Mouse (Mus musculus) stomach, embryonic 15.5 days (tissue): ENCODE data around the gene Sgcd. TPM values are rescaled to one million over a fixed set of nuclear protein-coding genes. Genes with fewer than 3 reads are reported as not detected.
A peak's percentile ranks its signal among the peaks of the same experiment; 100 is the strongest.

ENCODE experiments used
- ATAC-seq: fragments of 200-750 bp; cut with Nextera tagmentation; 2 replicates; pipeline ENCODE4 v1.8.0; 2017; ENCODE audit warnings: low read depth, moderate number of reproducible peaks, moderate TSS enrichment; ENCODE audit not compliant: insufficient read depth, low FRiP score
- H3K27ac ChIP-seq: fragments of 300-500 bp; sonication (generic); 2 replicates; pipeline ENCODE4 v1.5.1; 2015; ENCODE audit warnings: mild to moderate bottlenecking, inconsistent platforms
- H3K27me3 ChIP-seq: fragments of 300-500 bp; sonication (generic); replicated peaks from 2 replicates; pipeline ENCODE4 v1.6.1; 2015; ENCODE audit warnings: inconsistent platforms
- H3K36me3 ChIP-seq: fragments of 300-500 bp; sonication (generic); 2 replicates; pipeline ENCODE4 v1.6.1; 2015; ENCODE audit warnings: inconsistent platforms
- H3K4me1 ChIP-seq: fragments of 300-500 bp; sonication (generic); 2 replicates; pipeline ENCODE4 v1.6.1; 2015; ENCODE audit warnings: inconsistent platforms
- H3K4me2 ChIP-seq: fragments of 300-500 bp; sonication (generic); 2 replicates; pipeline ENCODE4 v1.6.1; 2015; ENCODE audit warnings: mild to moderate bottlenecking, inconsistent platforms
- H3K4me3 ChIP-seq: fragments of 300-500 bp; sonication (generic); replicated peaks from 2 replicates; pipeline ENCODE4 v1.5.1; 2015; ENCODE audit warnings: inconsistent platforms
- H3K9ac ChIP-seq: fragments of 300-500 bp; sonication (generic); 2 replicates; pipeline ENCODE4 v1.6.1; 2015; ENCODE audit warnings: inconsistent platforms
- H3K9me3 ChIP-seq: fragments of 300-500 bp; sonication (generic); 2 replicates; pipeline ENCODE4 v1.6.1; 2016; ENCODE audit warnings: inconsistent platforms
- WGBS: fragments of 180-500 bp; shearing (Covaris S2); methylation state at CpG from one replicate; pipeline ENCODE4 v1.1.7; 2015; 5-methylcytosine and 5-hydroxymethylcytosine counted together
- polyA plus RNA-seq: library from polyadenylated mRNA; unstranded; fragments of >200 nt; fragmentation: Nextera tagmentation; extraction: Ambion mirVana; gene quantifications from 2 replicates; pipeline ENCODE4 v1.2.1, GENCODE M21; 2015

Sgcd gene
- 3.6 and 4.3 TPM in 2 replicates for polyA plus RNA-seq

DNA sequence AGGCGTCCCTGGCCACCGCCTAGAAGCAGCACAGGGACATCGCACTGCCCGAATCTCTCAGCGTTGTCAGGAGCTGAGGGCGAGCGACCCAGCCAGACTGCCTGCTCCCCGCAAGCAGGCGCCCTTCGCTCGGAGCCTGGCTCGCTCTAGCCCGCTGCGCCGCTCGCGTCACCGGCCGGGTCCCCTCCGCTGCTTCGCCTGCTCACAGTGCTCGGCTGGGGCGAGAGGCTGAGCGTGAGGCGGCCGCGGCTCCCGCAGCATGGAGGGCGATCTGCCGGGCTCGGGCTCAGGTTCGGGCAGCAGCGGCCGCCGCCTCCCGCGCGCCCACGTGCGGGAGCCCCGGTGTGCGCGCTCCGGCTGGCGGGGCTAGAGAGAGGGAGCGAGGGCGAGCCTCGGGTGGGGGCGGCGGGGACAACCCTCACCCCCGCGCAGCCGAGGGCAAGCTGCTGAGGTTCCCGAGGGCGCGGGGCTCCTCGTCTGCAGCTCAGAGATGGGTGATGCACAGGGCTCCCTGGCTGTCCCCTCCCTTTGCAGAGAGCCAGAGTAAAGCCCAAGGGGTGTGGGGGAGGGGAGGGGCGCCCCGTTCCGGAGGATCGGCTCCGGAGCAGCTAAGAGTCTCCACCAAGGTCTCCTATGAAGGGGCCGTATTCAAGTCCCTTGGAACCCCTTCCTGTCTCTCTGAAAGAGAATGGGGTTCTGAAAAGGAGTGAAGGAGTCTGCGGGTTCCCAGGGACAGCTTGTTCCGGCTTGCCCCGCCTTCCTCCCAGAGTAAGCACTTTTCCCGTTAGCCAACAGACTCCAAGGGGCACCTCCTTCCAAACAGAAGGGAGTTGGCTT, at the start of gene Sgcd:
Gene Sgcd, minus strand, starts transcription at position 273 of the 837 bp plus-strand sequence.
- Histone ChIP-seq H3K4me2 (peak within 1 kb of the TSS; percentile 95), H3K4me3 (peak within 1 kb of the TSS; percentile 59), H3K27me3 (peaks cover 23% of the 10 kb centered on the region), H3K27ac (no peak within 1 kb of the TSS), H3K36me3 (no peaks in the 10 kb centered on the region), H3K4me1 (peaks cover 11% of the 10 kb centered on the region; the same call in 1 of the 2 replicates), H3K9me3 (no peaks in the 10 kb centered on the region), H3K9ac (peak within 1 kb of the TSS; percentile 39; the same call in 1 of the 2 replicates)
- ATAC-seq: peak; percentile 85; the same call in 1 of the 2 replicates
- WGBS: 1% methylated on average over 65 of the region's 67 CpGs

- ATAC-seq: no peak
- no peak overlapping the region for H3K27ac ChIP-seq
- WGBS: 71% methylated on average over 4 of the region's 4 CpGs
- H3K4me2 ChIP-seq: no peak overlapping the region
- H3K9ac ChIP-seq: no peak overlapping the region
- no peaks in the 10 kb centered on the region for H3K36me3 ChIP-seq
- no peak overlapping the region for H3K4me3 ChIP-seq
- H3K27me3 ChIP-seq: no peaks in the 10 kb centered on the region
- H3K4me1 ChIP-seq: no peaks in the 10 kb centered on the region
- H3K9me3 ChIP-seq: no peaks in the 10 kb centered on the region
Measured at GRCm38 (mm10) chr11:48038051-48038450, 49.3 kb upstream of the Sgcd start.

DNA sequence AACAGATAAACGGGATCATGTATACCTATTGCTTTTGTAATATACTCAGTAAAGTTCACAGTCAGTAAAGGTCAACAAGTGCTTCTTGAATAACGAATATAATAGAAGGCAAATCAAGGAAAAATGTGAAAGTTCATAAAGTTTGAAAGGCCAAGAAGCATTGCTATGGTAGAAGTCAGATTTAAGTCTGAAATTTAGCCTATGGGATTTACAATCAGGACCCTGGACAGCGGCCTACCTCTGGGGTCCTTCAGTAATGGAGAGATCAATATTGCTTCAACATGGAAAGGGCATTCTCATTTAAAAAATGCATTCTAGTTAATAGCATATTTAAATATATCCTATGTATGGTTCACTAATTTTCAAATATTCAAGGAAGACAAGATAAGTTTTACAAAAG, 24.1 kb upstream of the Sgcd start:
- Histone ChIP-seq H3K36me3 (no peaks in the 10 kb centered on the region), H3K4me2 (no peak overlapping the region), H3K27ac (no peak overlapping the region), H3K9ac (no peak overlapping the region), H3K4me3 (no peak overlapping the region), H3K27me3 (no peaks in the 10 kb centered on the region), H3K4me1 (no peaks in the 10 kb centered on the region), H3K9me3 (no peaks in the 10 kb centered on the region)
- no peak for ATAC-seq
- WGBS: 55% methylated on average over 3 of the region's 3 CpGs

- Histone ChIP-seq H3K27ac (no peak overlapping the region), H3K9ac (0 out of 2 replicates have a peak overlapping the region, but pooled peaks have one; percentile 39), H3K4me3 (peak overlapping the region; percentile 59), H3K4me1 (peaks cover 11% of the 10 kb centered on the region; the same call in 1 of the 2 replicates), H3K27me3 (peaks cover 23% of the 10 kb centered on the region), H3K9me3 (no peaks in the 10 kb centered on the region), H3K36me3 (no peaks in the 10 kb centered on the region), H3K4me2 (peak overlapping the region; percentile 95)
- WGBS: under 1% methylated on average over 31 of the region's 31 CpGs
- ATAC-seq: peak; percentile 35; the same call in 1 of the 2 replicates
Measured at GRCm38 (mm10) chr11:47988333-47988696, 454 bp downstream of the Sgcd start.

GRCm38 (mm10) chr11:47987893-47988267, 889 bp downstream of the Sgcd start:
- Histone ChIP-seq H3K9me3 (no peaks in the 10 kb centered on the region), H3K4me2 (peak overlapping the region; percentile 95), H3K27me3 (peaks cover 23% of the 10 kb centered on the region), H3K4me1 (peaks cover 11% of the 10 kb centered on the region; the same call in 1 of the 2 replicates), H3K9ac (no peak overlapping the region), H3K4me3 (peak overlapping the region; percentile 59), H3K36me3 (no peaks in the 10 kb centered on the region), H3K27ac (no peak overlapping the region)
- WGBS: 14% methylated on average over 12 of the region's 12 CpGs
- ATAC-seq: no peak

GRCm38 (mm10) chr11:47987251-47987892, 1.4 kb downstream of the Sgcd start:
- Histone ChIP-seq H3K27ac (no peak overlapping the region), H3K9ac (no peak overlapping the region), H3K4me3 (peak overlapping the region; percentile 59), H3K36me3 (no peaks in the 10 kb centered on the region), H3K4me1 (peaks cover 11% of the 10 kb centered on the region; the same call in 1 of the 2 replicates), H3K27me3 (peaks cover 23% of the 10 kb centered on the region), H3K9me3 (no peaks in the 10 kb centered on the region), H3K4me2 (peak overlapping the region; percentile 95)
- WGBS: 50% methylated on average over 8 of the region's 8 CpGs
- no peak for ATAC-seq

GRCm38 (mm10) chr11:47982152-47982551, 6.6 kb downstream of the Sgcd start:
- Histone ChIP-seq H3K27ac (no peak overlapping the region), H3K4me3 (no peak overlapping the region), H3K4me2 (no peak overlapping the region), H3K27me3 (0 out of 2 replicates have a peak, but pooled peaks cover under 1% of the 10 kb centered on the region), H3K4me1 (no peaks in the 10 kb centered on the region), H3K36me3 (no peaks in the 10 kb centered on the region), H3K9ac (no peak overlapping the region), H3K9me3 (no peaks in the 10 kb centered on the region)
- ATAC-seq: no peak
- WGBS: 45% methylated on average over 1 of the region's 1 CpGs

DNA sequence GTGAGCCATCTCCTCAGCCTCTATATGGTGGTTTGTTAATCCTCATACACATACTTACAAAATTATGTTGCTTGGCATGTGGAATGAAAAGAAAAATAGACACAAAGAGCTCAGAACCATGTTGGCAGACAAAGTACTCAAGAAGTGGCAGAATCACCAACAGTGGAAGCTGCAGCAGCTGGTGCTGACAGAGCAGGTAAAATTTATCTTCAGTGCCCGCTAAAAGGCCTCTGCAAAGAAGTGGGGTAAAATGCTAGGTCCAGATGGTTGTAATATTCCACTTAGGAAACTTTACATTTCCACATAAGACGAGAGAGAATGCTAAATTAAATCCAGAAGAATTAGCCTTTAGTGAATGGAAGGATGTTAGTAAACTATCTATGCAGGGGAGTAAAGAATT, 7.7 kb downstream of the Sgcd start:
- H3K27me3 ChIP-seq: no peaks in the 10 kb centered on the region
- no peak overlapping the region for H3K4me3 ChIP-seq
- H3K4me2 ChIP-seq: no peak overlapping the region
- WGBS: 59% methylated on average over 2 of the region's 2 CpGs
- no peak overlapping the region for H3K9ac ChIP-seq
- no peaks in the 10 kb centered on the region for H3K4me1 ChIP-seq
- no peak for ATAC-seq
- no peaks in the 10 kb centered on the region for H3K9me3 ChIP-seq
- no peaks in the 10 kb centered on the region for H3K36me3 ChIP-seq
- H3K27ac ChIP-seq: no peak overlapping the region

- Histone ChIP-seq H3K4me2 (no peak overlapping the region), H3K9ac (no peak overlapping the region), H3K36me3 (no peaks in the 10 kb centered on the region), H3K27me3 (no peaks in the 10 kb centered on the region), H3K9me3 (no peaks in the 10 kb centered on the region), H3K4me3 (no peak overlapping the region), H3K27ac (no peak overlapping the region), H3K4me1 (no peaks in the 10 kb centered on the region)
- no peak for ATAC-seq
- 77% methylated on average over 3 of the region's 3 CpGs for WGBS
Measured at GRCm38 (mm10) chr11:47953291-47953690, 35.5 kb downstream of the Sgcd start.

DNA sequence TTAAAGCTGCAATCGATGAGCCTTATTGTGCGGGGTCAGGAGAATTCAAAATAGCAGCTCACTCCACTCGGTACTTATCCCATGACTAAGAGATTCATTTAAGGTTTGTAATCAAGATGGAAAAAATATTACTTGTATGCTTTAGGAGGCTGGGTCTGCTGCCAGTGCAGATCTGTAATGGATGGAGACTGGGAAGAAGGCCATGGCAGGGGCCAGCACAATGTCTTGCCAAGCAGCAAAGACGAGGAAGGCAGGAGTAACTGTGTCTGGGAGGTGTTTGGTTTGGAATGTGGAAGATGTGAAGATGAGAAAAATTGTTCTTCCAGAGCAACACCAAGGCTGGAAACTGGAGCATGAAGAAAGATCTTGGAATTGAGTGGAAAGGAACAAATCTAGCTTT, 36.4 kb downstream of the Sgcd start:
- H3K9ac ChIP-seq: no peak overlapping the region
- no peak overlapping the region for H3K27ac ChIP-seq
- WGBS: 64% methylated on average over 4 of the region's 4 CpGs
- no peak overlapping the region for H3K4me2 ChIP-seq
- H3K27me3 ChIP-seq: no peaks in the 10 kb centered on the region
- H3K36me3 ChIP-seq: no peaks in the 10 kb centered on the region
- no peaks in the 10 kb centered on the region for H3K9me3 ChIP-seq
- no peak for ATAC-seq
- no peaks in the 10 kb centered on the region for H3K4me1 ChIP-seq
- no peak overlapping the region for H3K4me3 ChIP-seq

- no peak overlapping the region for H3K27ac ChIP-seq
- H3K27me3 ChIP-seq: no peaks in the 10 kb centered on the region
- no peak for ATAC-seq
- H3K4me2 ChIP-seq: no peak overlapping the region
- no peaks in the 10 kb centered on the region for H3K4me1 ChIP-seq
- H3K36me3 ChIP-seq: no peaks in the 10 kb centered on the region
- no peaks in the 10 kb centered on the region for H3K9me3 ChIP-seq
- H3K9ac ChIP-seq: no peak overlapping the region
- no peak overlapping the region for H3K4me3 ChIP-seq
- 69% methylated on average over 2 of the region's 2 CpGs for WGBS
Measured at GRCm38 (mm10) chr11:47939795-47940194, 49.0 kb downstream of the Sgcd start.

- Histone ChIP-seq H3K4me1 (no peaks in the 10 kb centered on the region), H3K27ac (no peak overlapping the region), H3K4me3 (no peak overlapping the region), H3K9me3 (no peaks in the 10 kb centered on the region), H3K4me2 (no peak overlapping the region), H3K36me3 (no peaks in the 10 kb centered on the region), H3K9ac (no peak overlapping the region), H3K27me3 (no peaks in the 10 kb centered on the region)
- no peak for ATAC-seq
- 82% methylated on average over 2 of the region's 2 CpGs for WGBS
Measured at GRCm38 (mm10) chr11:47917616-47918015, 71.2 kb downstream of the Sgcd start.
